Mouse (Mus musculus): ENCODE measurements around the gene Slc35f2.

Gene Slc35f2

GRCm38 (mm10) chr9:53771344-53772021, at the start of gene Slc35f2:
Slc35f2 (plus strand) TSS chr9:53771538.
- DNase-seq: peak; percentile 44 to 46

DNA sequence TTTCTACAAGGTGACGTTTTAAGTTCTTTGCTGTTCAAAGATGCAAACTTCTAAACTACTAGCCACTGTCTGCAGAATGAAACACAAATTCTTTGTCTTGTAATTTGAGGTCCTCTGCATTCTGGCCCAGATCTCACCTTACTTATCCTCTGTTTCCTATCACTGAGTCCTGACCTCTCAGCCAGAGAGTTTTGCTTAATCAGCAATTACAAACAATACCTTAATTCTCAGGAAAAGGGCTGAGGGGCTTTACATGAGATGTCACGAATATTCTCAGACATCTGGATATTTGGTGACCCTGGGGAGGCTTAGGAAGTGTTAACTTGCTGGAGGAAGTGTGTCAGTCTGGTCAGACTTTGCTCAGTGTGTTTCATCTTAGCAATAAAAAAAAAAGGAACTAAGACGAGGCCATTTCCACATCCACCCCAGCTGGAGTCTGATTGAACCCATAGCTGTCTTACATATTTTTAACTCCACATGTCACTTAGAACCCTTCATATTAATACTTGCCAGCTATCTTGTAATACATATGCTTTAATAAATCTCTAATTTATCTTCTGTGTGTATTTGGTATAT, 30.4 kb upstream of the Slc35f2 start:
- DNase-seq: no peak

GRCm38 (mm10) chr9:53750411-53750810, 20.9 kb upstream of the Slc35f2 start:
- no peak for DNase-seq

- DNase-seq: no peak
Measured at GRCm38 (mm10) chr9:53750899-53751298, 20.4 kb upstream of the Slc35f2 start.

- no peak for DNase-seq
Measured at GRCm38 (mm10) chr9:53754801-53755200, 16.5 kb upstream of the Slc35f2 start.

DNA sequence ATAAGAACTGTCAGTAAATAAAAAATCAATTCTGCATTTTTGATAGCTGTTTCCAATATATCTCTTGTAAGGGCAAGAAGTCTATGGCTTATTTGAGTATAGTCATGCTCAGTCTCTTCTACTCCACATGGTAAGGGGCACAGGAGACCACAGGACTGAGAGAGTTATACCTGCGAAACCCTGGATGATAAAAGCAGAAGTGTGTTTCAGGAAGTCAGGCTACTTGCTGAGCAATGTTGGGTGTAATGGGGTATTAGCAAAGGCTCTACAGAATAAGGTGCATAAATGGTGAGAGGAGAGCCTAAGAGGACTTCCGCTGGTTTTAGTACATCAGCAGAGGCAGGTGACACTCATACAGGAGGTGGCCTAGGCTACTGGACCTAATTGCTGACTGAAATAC, 13.2 kb upstream of the Slc35f2 start:
- no peak for DNase-seq

GRCm38 (mm10) chr9:53764697-53765096, 6.6 kb upstream of the Slc35f2 start:
- DNase-seq: no peak

GRCm38 (mm10) chr9:53768486-53768885, 2.9 kb upstream of the Slc35f2 start:
- no peak for DNase-seq

DNA sequence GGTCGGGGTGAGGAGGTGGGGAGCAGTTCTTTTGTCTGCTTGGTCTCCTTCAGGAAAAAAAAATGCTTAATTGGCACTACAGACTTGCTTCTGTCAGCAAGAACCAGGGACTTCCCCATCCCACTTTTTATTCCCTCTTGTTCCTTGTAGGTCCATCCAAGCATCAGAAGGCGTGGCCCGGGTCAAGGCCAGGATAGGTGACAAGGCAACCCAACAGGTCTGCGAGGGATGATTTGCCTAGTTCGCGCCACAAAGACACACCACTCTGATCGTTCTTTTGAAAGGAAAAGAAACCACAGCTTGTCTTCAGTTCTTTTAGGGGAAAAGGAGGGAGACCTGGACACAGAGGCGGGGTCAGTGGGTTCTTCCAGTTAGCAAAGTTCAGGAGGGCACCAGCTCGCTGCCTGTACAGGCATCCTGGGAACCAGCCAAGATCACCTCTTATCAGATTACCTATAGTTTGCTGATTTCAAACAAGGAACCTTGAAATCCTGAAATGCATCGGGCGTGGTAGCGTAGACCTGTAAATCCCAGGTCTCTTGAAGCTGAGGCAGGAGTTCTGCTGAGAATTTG, 481 bp upstream of the Slc35f2 start:
- peak in 1 of 2 experiments; percentile 5 for DNase-seq

- peak; percentile 80 to 83 for DNase-seq
Measured at GRCm38 (mm10) chr9:53772121-53772561, 803 bp downstream of the Slc35f2 start.

DNA sequence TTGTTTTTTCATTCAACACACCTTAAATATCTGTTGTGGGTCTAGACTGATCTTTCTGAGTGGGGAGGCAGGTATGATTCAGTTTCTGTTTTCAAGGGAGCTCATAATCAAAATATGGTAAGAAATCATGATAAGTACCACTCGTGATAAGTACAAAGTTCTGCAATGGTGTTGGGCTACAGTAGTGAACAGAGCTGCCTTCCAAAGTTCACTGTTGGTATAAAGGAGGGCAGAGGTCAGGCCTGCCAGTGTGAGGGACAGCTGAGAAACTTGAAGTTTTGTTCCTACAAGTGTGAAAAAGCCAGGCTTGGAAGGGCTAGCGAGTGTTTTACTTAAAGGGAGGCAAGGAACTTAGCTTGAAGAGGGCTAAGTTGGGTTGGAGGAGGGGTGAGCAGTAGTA, 4.2 kb downstream of the Slc35f2 start:
- DNase-seq: no peak

- no peak for DNase-seq
Measured at GRCm38 (mm10) chr9:53786561-53787407, 15.4 kb downstream of the Slc35f2 start.

DNA sequence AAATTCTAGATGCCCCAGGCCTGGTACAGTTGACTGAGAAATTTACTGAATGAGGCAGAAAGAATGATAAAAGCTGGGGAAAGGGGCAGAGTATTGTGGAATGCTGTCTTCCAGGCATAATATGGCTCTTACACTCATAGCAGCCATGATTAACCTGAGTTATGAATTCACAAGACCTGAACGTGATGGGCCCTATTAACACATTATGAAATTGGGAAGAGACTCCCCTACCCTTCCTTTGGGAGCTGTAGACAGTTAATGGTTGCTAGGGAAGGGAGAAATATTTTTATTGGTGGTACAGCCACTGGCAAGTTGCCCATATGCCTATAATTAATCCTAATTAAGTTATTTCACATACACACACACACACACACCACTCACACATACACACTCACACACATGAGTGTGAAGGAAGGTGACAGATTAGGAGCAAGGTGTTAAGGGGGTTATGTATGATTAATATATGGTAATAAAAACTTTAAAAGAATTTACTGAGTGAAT, 22.5 kb downstream of the Slc35f2 start:
- DNase-seq: no peak

GRCm38 (mm10) chr9:53794490-53794889, 23.2 kb downstream of the Slc35f2 start:
- DNase-seq: no peak

DNA sequence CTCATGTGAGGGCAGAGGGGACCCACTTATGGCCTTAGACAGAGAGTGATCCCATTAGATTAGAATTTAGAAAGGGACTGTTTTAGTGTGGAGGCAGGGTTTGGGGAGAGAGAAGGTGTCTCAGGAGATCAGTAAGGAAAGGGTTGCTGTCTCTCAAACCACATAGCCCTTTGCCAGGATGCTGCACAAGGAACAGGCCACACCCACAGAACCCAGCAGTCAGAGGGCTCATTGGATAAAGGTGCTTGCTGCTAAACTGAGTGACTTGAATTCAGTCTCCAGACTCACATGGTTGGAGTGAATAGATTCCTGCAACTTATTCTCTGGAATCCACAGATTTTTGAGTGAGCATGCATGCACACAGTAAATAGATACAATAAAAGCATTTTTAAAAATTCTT, 24.0 kb downstream of the Slc35f2 start:
- no peak for DNase-seq

GRCm38 (mm10) chr9:53796386-53796785, 25.0 kb downstream of the Slc35f2 start:
- no peak for DNase-seq

- no peak for DNase-seq
Measured at GRCm38 (mm10) chr9:53797141-53797540, 25.8 kb downstream of the Slc35f2 start.

DNA sequence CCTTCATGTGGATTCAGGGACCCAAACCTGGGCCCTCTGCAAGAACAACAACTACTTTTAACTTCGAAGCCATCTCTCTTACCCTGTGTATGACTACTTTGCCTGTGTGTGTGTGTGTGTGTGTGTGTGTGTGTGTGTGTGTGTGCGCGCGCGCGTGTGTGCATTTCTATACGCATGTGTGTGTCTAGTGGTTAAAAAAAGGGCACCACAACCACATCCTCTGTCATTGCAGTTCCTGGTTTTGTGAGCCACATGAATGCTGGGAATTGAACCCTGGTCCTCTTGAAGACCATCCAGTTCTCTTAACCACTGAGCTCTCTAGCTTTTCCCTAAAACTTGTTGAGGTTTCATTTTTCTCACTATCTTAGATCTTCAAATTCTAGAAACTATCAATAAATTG, 31.6 kb downstream of the Slc35f2 start:
- no peak for DNase-seq

DNA sequence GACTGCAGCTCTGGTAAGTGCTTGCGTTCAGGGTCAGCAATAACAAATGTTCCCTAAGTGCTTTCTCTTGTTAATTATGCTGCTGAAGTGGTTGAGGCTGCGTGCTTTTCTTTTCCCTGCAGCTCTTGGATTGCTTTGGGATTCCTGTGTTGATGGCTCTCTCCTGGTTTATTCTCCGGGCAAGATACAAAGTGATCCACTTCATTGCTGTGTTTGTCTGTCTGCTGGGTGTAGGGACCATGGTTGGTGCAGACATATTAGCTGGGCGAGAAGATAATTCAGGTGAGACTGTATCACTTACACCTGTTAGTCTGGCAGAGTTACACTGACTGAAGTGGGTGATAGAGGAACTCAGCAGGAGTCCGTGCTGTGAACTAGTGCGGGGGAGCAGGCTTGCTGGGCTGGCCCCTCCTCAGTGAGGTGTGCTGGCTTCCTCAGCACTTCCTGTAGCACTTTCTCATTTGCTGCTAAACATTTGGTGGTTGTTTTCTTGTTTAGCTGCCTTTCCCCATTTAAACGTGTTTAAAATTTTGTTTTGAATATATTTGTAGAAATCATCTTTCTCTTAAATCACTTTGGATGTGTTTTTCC, 35.3 kb downstream of the Slc35f2 start:
- DNase-seq: no peak

DNA sequence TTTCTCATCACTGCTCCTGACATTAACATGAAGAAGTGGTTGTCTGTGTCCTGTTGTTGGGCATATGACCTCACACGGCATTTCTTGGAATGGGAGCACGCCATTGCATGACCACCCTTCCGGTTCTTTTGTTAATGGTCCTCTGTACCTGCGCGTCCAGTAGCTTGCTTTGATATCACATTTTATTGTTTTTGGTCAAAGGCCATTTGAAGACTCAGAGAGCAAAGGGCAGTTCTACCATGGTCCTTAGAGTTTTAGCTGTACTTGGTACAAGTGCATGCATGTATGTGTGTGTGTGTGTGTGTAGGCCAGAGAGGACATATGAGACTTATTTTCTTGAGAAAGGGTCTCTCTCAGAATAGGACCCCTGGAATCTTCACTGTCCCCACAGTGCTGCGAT, 42.1 kb downstream of the Slc35f2 start:
- no peak for DNase-seq

GRCm38 (mm10) chr9:53818760-53819159, 47.4 kb downstream of the Slc35f2 start:
- DNase-seq: peak; percentile 72 to 82

DNA sequence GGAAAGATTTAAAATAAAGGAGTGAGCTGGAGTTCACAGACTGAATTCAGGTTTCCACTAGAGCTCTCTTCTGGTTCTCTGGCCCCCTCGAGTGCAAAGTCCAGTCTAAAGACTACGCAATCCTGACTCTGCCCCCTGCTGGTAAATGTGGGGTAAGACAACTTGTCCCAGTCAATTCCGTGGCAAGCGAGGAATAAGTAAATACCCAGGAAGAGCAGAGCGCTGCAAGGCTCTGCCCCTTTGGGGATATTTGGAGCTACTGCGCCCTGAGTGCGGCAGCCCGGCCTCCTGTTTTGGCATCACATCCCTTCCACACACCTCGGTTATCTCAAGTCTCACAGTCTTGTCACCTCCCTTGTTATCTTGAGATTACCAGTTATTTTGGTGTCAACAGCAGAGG, 54.0 kb downstream of the Slc35f2 start:
- peak; percentile 44 to 50 for DNase-seq

All from cerebellum, postnatal 14 days (tissue).